Mouse (Mus musculus) c-Kit-positive CD71-positive TER-119-positive erythroid progenitor cells, embryonic 14.5 days (primary cell): ENCODE measurements around the gene Olfr1493-ps1.

Experiments used
- DNase-seq: peaks from one replicate; pipeline ENCODE4 v3.0.0-alpha.2; 2013; ENCODE audit warnings: low spot score

Gene Olfr1493-ps1

GRCm38 (mm10) chr19:13722978-13723377 is at the start of gene Olfr1493-ps1:
Gene Olfr1493-ps1 (plus strand): TSS chr19:13723278.
- no peak for DNase-seq

GRCm38 (mm10) chr19:13696968-13697367 is 26.1 kb upstream of the Olfr1493-ps1 start, which contains the start of gene Olfr1491:
Gene Olfr1491 (plus strand): TSS chr19:13697268.
- no peak for DNase-seq

- DNase-seq = no peak
These were observed 16.4 kb downstream of the Olfr1493-ps1 start, which contains the start of gene Olfr1494 for GRCm38 (mm10) chr19:13739428-13739827. Gene Olfr1494 (plus strand): TSS chr19:13739728.

DNA sequence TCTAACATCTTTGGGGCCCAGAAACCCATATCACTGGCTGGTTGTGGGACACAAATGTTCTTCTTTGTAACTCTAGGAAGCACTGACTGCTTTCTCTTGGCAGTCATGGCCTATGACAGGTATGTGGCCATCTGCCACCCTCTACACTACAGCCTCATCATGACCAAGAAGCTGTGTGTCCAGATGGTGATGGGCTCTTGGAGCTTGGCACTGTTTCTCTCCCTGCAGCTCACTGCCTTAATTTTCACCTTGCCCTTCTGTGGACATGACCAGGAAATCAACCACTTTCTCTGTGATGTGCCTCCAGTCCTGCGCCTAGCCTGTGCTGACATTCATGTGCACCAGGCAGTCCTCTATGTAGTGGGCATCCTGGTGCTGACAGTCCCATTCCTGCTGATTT is 26.3 kb downstream of the Olfr1493-ps1 start:
- no peak for DNase-seq

- DNase-seq = no peak
These were observed 41.2 kb downstream of the Olfr1493-ps1 start, which contains the start of gene Olfr1495 for GRCm38 (mm10) chr19:13764306-13764705. Gene Olfr1495 (plus strand): TSS chr19:13764606.

DNA sequence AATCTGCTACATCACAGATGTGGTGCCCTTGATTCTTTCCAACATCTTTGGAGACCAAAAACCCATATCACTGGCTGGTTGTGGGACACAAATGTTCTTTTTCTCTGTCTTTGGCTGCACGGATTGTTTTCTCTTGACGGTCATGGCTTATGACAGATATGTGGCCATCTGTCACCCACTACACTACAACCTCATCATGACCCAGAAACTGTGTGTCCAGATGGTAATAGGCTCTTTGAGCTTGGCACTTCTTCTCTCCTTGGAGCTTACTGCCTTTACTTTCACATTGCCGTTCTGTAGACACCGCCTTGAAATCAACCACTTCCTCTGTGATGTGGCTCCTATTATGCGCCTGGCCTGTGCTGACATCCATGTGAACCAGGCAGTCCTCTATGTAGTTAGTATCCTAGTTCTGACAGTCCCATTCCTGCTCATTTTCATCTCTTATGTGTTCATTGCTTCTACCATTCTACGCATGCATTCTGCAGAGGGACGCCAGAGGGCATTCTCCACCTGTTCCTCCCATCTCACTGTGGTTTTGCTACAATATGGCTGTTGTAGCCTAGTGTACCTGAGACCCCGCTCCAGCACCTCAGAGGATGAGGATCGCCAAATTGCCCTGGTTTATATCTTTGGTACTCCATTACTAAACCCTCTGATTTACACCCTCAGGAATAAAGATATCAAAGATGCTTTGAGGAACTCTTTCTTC is 45.6 kb downstream of the Olfr1493-ps1 start:
- DNase-seq = no peak

DNA sequence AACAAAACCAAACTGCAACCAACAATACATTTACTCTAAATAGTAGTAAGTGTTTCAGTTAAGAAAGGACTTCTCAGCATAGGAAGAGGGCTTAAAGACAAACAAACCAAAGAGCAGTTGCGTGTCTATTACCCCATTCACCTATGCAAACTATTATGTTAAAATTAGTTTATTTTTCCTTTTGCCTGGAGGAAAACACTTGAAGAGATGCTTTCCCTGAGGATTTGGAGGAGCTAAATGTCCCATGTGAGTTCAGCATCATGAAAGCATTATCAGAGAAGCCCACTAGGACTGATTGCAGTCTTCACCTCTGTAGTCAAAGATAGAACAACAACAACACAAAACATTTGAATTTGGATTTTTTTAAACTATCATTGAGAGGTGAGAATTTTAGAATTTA is 54.5 kb downstream of the Olfr1493-ps1 start, which contains the start of gene Olfr1496:
Olfr1496 (plus strand) TSS at position 301 of the 400 bp plus-strand sequence.
- DNase-seq = no peak
